Mouse (Mus musculus) MEL (cell line): ENCODE measurements around the gene Pou2f2.
"Not testable (repeated sequence)": the region's sequence is repeated elsewhere in the genome, so short reads cannot be mapped to it uniquely, and the experiment has no call there.

Experiments used
- CTCF ChIP-seq, 3 experiments: IDR thresholded peaks in 2 of 3; conservative IDR thresholded peaks in 1 of 3; 2 replicates each; pipeline ENCODE4 v1.5.1; 2011 to 2012; ENCODE audit warnings: low read length in 3 of 3, low read depth in 2 of 3, mild to moderate bottlenecking in 2 of 3, improper control_type of control experiment in 1 of 3, inconsistent platforms in 1 of 3, mixed read lengths in 1 of 3, moderate library complexity in 1 of 3; ENCODE audit not compliant: control insufficient read depth in 1 of 3, insufficient read depth in 1 of 3, poor library complexity in 1 of 3, severe bottlenecking in 1 of 3
- EP300 ChIP-seq, 2 experiments: IDR thresholded peaks; 2 replicates each; pipeline ENCODE4 v1.6.1; 2011; ENCODE audit warnings: improper control_type of control experiment in 2 of 2, low read length in 2 of 2, low read depth in 1 of 2, mild to moderate bottlenecking in 1 of 2
- ETS1 ChIP-seq: IDR thresholded peaks from 2 replicates; pipeline ENCODE4 v1.6.1; 2012; ENCODE audit warnings: low read depth, mild to moderate bottlenecking, inconsistent platforms, low read length, improper control_type of control experiment, moderate library complexity
- GATA1 ChIP-seq: IDR thresholded peaks from 2 replicates; pipeline ENCODE4 v1.6.1; 2011; ENCODE audit warnings: low read depth, low read length, improper control_type of control experiment
- HCFC1 ChIP-seq: IDR thresholded peaks from 2 replicates; pipeline ENCODE4 v1.6.1; 2012; ENCODE audit warnings: low read depth, mild to moderate bottlenecking, inconsistent platforms, low read length, improper control_type of control experiment, moderate library complexity
- KAT2A ChIP-seq: conservative IDR thresholded peaks from 2 replicates; pipeline ENCODE4 v1.6.1; 2012; ENCODE audit warnings: low read depth, low read length, improper control_type of control experiment, inconsistent platforms
- MEF2A ChIP-seq: IDR thresholded peaks from 2 replicates; pipeline ENCODE4 v1.6.1; 2014; ENCODE audit warnings: low read depth, mild to moderate bottlenecking, inconsistent platforms, low read length, improper control_type of control experiment; ENCODE audit not compliant: poor library complexity, insufficient replicate concordance, severe bottlenecking; ENCODE audit errors: extremely low read depth
- NELFE ChIP-seq: IDR thresholded peaks from 2 replicates; pipeline ENCODE4 v1.6.1; 2011; ENCODE audit warnings: low read depth, low read length, improper control_type of control experiment
- POLR2A ChIP-seq, 2 experiments: IDR thresholded peaks; 2 replicates each; pipeline ENCODE4 v1.6.1; 2011 to 2012; ENCODE audit warnings: low read length in 2 of 2, mild to moderate bottlenecking in 2 of 2, control low read depth in 1 of 2, improper control_type of control experiment in 1 of 2, low read depth in 1 of 2, moderate library complexity in 1 of 2; ENCODE audit not compliant: control insufficient read depth in 1 of 2, insufficient read depth in 1 of 2, poor library complexity in 1 of 2
- TCF12 ChIP-seq: IDR thresholded peaks from 2 replicates; pipeline ENCODE4 v1.6.1; 2014; ENCODE audit warnings: low read depth, mild to moderate bottlenecking, inconsistent platforms, low read length, improper control_type of control experiment, moderate library complexity
- UBTF ChIP-seq: IDR thresholded peaks from 2 replicates; pipeline ENCODE4 v1.6.1; 2012; ENCODE audit warnings: low read depth, mild to moderate bottlenecking, inconsistent platforms, low read length, improper control_type of control experiment, moderate library complexity, borderline replicate concordance; ENCODE audit not compliant: insufficient read depth
- ZKSCAN1 ChIP-seq: IDR thresholded peaks from 2 replicates; pipeline ENCODE4 v1.6.1; 2012; ENCODE audit warnings: low read depth, mild to moderate bottlenecking, inconsistent platforms, low read length, improper control_type of control experiment, moderate library complexity

DNA sequence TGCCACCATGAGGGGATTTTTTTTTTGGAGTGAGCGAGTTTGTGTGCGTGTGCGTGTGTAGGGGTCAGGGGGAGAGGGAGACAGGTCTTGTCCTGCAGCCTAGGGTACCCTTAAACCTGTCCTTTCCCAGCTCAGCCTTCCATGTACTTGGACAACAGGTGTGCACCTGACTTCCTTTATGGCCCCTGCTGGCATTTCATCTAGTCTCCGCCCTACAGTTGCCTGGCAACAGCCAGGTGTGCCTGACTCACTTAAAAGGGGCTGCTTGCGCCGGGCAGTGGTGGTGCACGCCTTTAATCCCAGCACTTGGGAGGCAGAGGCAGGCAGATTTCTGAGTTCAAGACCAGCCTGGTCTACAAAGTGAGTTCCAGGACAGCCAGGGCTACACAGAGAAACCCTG is 134.9 kb downstream of the Pou2f2 start:
- not testable (repeated sequence) for TF ChIP-seq HCFC1; UBTF; EP300 (IDR thresholded peaks at IDR 0.05; ENCODE audit: low read depth in 1 of 2, low read length in 2 of 2); POLR2A (IDR thresholded peaks at IDR 0.05; ENCODE audit: control insufficient read depth in 1 of 2, insufficient read depth in 1 of 2, low read depth in 1 of 2, low read length in 2 of 2, poor library complexity in 1 of 2); ETS1; CTCF (IDR thresholded peaks at IDR 0.05 in 2 of 3, conservative IDR thresholded peaks at IDR 0.05 in 1 of 3; ENCODE audit: control insufficient read depth in 1 of 3, insufficient read depth in 1 of 3, low read depth in 2 of 3, low read length in 3 of 3, poor library complexity in 1 of 3, severe bottlenecking in 1 of 3); KAT2A; TCF12; ZKSCAN1; MEF2A; GATA1; NELFE
